Mouse (Mus musculus) C2C12 (cell line): ENCODE data around the gene Mgat2.

Experiments used
- CTCF ChIP-seq: IDR thresholded peaks from one replicate; pipeline ENCODE4 v1.5.1; 2011; ENCODE audit not compliant: control insufficient read depth, insufficient read depth, insufficient read length
- MAX ChIP-seq: IDR thresholded peaks from one replicate; pipeline ENCODE4 v1.6.1; 2011; ENCODE audit warnings: mild to moderate bottlenecking, control low read depth
- MYOD1 ChIP-seq: IDR thresholded peaks from one replicate; pipeline ENCODE4 v1.6.1; 2011; ENCODE audit warnings: low read depth; ENCODE audit not compliant: control insufficient read depth, insufficient read length
- USF1 ChIP-seq: IDR thresholded peaks from one replicate; pipeline ENCODE4 v1.6.1; 2011; ENCODE audit warnings: low read depth, mild to moderate bottlenecking, control low read depth, moderate library complexity

DNA sequence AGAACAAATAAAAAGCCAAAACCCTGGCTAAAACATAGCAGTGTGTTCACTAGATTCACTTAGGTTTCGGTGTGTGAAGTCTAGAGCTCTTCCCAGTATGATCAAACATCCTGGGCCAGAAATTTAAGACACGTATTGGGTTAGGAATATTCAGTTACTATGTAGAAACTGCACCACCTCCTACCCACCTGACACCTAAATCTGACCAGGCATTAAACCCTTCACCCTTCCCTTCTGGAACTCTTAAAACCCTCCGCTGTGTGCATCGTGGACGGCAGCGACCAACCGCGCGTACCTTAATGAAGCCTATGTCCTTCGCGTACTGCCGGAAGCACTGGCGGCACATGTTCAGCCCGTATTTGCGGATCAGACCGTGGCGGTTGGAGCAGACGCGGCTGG is 25.6 kb upstream of the Mgat2 start:
- TF ChIP-seq CTCF (no peak), USF1 (no peak), MAX (no peak), MYOD1 (no peak)
